Mouse (Mus musculus) thymus, adult 2 months (tissue): ENCODE data around the gene Sh3bp1.

Experiments used
- CTCF ChIP-seq: fragments of 200-500 bp; IDR thresholded peaks from 2 replicates; pipeline ENCODE4 v1.5.1; 2012; ENCODE audit warnings: mild to moderate bottlenecking, control low read depth, low read length, moderate library complexity, borderline replicate concordance; ENCODE audit not compliant: control insufficient read depth, poor library complexity, insufficient read depth; ENCODE audit errors: extremely low read depth
- POLR2A ChIP-seq: fragments of 200-500 bp; IDR thresholded peaks from 2 replicates; pipeline ENCODE4 v1.6.1; 2012; ENCODE audit warnings: mild to moderate bottlenecking, low read length, control low read depth, moderate library complexity; ENCODE audit not compliant: control insufficient read depth, poor library complexity, insufficient read depth; ENCODE audit errors: extremely low read depth

- TF ChIP-seq CTCF: no peak
- no peak for TF ChIP-seq POLR2A
These were observed 56.8 kb downstream of the Sh3bp1 start for GRCm38 (mm10) chr15:78956351-78956750.
